Mouse (Mus musculus): ENCODE measurements around the gene Trim56. TPM values are rescaled to one million over a fixed set of nuclear protein-coding genes. Genes with fewer than 3 reads are reported as not detected.

Trim56 gene
- total RNA-seq, 2 experiments from 2014 or later: 26.5 to 32.5 TPM

DNA sequence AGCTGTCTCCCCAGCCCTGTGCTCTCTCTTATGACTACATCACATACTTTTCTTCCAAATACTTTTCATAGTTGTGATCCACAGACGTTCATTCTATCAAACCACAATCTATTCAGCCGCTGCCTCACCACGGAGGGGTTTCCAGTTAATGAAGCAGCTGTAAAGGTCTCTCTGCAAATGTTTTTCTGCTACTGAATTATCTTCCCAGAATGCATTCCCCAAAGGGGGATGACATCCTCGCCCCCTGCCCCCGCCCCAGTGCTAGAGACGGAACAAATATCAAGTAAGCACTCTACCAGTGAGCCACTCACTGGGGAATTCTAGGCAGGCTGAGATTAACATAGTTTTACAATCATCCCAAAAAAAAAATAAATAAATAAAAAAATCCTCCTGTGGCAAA, 7.9 kb downstream of the Trim56 start:
- DNase-seq: no peak

DNA sequence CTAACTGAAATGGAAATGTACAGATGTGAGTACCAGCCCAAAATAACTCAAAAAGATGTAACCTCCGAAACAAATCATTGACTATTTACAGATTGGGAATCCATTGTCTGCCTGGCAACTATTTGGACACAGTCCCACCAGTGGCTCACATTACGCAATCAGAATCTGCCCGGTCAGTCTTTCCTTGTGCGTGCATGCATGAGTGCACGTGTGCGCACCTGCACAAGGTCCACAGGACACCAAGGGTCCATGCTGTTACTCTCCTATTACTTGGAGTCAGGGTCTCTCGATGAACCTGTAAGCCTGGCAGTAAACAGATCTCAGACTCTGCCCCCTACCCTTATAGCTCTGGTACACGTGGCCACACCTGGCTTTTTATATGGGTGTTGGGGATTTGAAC, 8.3 kb downstream of the Trim56 start:
- no peak for DNase-seq

DNA sequence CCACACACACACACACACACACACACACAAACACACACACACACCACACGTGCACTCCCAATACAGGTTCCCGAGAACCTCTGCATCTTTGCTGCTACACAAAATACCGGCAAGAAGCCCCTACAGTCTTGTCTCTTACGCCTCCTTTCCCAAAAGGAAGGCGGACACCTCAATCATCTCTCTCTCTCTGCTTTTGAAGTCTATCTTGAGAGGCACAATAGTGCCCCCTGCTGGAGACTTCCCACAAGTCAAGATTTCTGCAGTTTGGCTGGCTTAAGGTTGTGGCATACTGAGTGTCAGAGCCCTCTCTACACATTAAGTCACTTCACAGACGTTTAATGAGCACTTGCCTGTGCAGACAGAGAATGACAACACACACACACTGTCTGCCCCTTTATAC, 9.0 kb downstream of the Trim56 start:
- DNase-seq: peak; percentile 89

DNA sequence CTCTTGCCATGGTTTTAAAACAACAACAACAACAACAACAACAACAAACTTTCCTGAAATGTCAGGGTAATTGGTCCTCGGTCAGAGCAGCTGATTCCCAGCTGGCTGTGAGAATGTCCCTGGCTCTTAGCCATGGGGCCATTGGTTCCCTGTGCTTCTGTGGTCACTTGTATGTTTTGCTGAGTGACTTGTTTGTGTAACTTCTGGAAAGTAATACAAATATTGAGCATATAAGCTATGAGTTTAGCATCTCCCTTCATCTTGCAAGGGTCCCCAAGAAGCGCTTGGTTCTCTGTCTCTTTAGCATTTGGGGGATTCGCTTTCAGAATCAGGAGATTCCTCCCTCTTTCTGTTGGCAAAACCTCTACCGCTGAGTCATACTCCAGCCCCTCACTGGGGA, 9.6 kb downstream of the Trim56 start:
- DNase-seq: peak; percentile 45

DNA sequence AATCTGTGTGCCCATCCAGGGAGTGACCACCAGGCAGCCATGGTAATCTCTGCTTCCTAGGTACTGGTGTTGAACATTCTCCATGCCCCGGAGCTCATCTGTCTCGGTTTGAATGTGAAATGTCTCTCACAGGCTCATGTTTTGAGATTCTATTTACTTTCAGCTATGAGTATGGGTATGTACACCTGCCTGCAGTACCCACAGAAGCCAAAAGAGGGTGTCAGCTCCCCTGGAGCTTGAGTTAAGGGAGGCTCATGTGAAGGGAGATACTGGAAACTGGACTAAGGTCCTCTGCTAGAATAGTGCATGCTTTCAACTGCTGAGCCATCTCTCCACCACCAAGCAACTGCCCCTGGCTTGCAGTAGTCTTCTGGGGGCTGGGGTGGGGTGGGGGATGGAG, 12.0 kb downstream of the Trim56 start:
- no peak for DNase-seq

DNA sequence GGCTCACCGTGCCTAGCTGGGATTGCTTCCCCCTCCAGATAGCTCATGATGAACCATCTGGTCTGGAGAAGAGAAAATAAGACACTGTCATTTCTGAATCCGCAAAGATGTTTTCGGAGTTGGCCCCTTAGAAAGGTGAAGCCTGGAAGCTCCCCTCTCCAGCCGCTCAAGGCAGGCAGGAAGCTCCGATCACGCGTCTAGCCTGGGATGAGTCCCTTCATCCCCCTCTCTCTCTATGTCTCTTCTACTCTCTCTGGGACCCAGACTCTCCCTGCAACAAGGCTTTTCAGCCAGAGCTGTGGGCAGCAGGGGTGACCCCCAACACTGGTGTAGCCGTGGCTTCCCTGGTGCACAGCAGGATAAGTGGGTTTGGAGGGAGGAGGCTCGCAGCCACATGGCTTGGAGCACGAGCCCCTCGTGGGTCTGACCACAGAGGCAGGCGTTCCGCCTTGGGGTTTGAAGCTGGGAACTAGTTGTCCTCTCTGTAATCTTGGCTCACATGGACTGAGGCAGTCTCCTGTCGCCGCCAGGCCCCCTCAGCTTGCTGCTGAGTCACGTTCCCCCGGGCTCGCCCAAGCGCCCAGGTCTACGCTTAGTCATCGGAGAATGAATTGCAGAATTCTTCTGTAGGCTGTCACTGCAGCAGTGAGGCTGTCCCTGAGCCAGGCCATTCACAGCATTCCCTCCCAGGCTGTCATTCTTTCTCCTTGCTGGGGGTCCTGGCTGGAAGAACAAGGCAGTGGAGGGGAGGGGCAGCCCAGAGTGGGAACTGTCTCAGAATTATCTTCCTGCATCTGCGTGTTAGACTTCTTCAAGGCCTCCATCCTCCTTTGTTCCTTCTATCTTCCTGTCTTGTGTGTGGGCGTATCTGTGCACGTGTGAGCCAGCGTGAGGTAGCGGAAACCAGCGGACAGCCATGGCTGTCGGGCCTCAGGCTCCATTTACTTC, 13.2 kb downstream of the Trim56 start:
- DNase-seq: peak; percentile 75

DNA sequence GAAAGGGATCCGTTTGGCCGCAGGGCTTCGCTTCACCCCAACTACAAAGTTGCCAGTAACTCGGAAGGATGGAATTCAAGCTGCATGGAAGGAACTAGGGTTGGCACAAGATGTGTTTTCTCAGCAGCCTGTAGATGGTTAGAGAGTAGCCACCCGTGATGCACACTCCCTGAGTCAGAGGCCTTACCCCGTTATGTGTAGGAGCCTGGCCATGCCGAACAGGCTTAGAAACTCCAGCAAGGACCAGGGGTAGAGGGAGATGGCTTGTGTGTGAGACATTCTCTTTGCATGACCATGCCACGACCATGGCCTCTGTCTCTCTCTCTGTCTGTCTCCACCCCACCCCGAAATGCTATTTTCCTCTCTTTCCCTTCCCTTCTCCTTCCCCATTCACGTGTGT, 13.9 kb downstream of the Trim56 start:
- no peak for DNase-seq

DNA sequence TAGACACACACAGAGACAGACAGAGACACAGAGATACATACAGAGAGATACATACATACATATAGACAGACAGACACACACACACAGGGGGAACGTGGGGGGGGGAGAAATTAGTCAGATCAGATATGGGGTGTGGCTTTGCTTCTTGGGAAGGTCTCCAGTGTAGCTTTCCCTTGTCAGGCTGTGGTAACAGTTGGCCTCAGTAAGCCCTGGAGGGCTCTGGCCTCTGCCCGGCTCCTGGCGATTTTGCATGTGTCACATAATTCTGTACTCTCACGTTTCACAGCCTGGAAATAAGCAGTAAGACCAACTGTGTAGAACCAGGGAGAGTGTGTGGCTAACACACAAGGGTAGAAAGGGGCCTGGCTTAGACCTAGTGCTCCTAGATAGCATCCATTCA, 15.3 kb downstream of the Trim56 start:
- DNase-seq: no peak

DNA sequence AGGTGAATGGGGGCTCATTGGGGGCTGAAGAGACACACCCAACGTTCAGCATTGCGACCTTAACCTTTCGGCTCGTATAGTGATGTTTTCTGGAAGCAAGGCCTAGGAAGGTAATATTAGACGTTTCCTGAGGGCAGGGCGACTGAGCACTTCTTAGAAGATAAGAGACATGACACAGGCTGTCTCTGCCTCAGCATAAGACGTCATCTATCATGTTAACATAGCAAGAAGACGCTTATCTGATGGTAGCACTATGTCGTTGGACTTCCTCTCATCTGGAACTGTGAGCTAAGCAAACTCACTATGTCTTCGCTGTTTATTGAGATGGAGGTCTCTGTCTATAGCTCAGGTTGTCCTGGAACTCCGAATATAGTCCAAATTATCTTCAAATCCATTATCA, 17.6 kb downstream of the Trim56 start:
- DNase-seq: no peak

DNA sequence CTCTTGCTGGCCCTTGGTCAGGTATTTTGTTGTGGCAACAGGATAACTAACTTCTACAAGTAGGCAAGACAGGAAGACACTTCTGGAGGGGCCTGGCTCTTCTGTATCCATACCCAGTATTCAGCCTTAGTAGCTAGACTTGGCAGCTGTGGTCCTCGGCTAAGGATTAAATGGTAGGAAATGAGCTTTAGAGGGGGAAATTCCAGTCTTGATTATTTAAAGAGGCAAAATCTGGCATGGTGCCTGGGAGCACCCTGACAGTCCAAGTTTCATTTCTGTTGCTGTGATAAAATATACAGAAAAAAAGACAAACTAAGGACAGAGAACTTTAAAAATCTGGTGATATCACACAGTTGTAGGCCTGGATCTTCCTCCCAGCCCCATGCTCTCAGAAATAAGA, 20.0 kb downstream of the Trim56 start:
- no peak for DNase-seq

DNA sequence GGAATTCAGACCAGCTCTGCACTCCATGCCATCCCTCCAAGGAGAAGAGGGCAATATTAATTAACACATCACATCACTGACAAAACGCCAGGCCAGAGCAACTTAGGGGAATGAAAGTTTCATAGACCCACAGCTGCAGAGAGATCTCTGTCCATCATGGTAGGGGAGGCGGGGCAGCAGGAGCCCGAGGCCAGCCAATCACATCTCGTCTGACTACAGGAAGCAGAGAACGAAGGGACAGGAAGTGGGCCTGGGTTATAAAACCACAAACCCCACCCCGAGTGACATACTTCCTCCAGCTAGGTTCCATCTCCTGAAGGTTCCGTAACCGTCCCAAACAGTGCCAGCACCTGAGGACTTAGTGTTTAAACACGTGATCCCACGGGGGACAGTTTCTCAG, 20.9 kb downstream of the Trim56 start:
- DNase-seq: no peak

DNA sequence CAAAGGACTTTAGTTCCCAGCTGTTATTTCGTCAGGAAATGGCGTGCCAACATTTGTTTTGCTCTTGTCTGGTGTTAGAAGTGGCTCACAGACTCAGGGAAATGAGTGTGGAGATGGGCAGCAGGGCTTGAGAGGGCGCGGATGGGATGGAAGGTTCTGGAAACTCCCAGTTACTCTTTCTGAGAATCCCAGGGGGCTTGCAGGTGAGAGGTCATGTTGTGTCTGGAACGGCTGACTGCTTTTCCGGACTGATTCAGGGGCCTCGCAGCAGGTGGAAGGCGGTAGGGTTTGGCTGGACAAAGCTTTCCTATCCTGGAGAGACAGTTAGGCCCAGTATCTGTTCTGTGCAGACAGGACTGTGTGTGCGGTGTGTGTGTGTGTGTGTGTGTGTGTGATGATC, 22.3 kb downstream of the Trim56 start:
- no peak for DNase-seq

DNA sequence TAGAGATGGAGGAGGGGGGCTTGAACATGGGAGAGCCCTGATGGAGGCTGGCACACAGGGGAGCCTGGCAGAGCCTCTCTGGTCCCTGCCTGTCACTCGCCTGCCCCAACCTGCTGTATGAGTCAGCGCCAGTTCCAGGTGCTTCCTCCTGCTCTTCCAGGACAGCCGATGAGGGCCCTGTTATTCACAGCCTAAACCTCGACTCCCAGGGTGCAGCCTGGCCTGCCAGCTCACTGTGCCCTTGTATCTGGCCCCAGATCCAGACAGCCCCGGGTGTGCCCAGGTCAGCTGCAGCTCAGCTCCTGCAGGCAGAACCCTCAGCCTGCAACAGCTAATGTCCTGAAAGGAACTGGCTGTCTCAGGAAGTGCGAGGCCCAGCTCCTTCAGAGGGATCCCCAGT, 24.4 kb downstream of the Trim56 start:
- DNase-seq: no peak

DNA sequence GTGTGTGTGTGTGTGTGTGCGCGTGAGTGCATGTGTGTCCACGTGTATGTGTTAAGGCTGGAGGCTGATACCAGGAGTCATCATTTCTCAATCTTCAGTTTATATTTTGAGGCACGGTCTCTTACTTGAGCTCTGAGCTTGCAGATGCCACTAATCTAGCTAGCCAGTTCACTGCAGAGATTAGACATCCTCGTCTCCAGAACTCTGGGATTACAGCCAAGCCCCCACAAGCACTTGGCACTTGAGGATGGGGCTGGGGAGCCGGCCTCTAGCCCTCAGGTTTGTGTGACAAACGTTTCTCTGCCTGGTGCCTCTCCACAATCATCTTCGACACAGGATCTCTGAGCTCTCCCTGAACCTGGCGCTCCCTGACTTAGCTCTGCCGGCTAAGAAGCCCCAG, 25.1 kb downstream of the Trim56 start:
- no peak for DNase-seq

DNA sequence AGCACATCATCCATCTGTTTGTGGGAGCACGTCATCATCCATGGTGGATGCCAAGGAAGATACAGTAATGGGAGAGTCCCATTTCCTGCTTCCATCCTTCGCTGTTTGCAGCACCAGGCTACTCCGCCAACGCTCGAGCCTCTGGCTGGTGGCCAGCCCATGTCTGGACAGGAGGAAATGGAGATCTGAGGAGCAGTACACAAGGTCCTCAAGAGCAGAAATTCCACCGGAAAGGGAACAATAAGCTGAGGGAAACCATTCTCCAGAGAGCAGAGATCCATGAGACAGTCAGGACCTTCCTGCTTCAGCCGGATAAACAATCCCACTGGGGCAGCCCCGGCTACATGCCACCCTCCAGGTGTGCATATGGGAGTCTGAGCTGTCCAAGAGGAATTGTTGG, 28.6 kb downstream of the Trim56 start:
- peak; percentile 57 for DNase-seq

DNA sequence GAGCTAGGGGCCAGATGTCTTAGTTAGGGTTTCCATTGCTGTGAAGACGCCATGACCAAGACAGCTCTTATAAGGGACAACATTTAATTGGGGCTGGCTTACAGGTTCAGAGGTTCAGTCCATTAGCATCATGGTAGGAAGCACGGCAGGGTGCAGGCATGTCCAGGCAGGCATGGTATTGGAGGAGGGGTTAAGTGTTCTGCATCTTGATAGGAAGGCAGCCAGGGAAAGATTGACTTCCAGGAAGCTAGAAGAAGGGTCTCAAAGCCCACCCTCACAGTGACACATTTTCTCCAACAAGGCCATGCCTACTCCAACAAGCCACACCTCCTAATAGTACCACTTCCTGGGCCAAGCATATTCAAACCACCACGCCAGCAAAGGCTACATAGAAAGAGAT, 30.3 kb downstream of the Trim56 start:
- no peak for DNase-seq

DNA sequence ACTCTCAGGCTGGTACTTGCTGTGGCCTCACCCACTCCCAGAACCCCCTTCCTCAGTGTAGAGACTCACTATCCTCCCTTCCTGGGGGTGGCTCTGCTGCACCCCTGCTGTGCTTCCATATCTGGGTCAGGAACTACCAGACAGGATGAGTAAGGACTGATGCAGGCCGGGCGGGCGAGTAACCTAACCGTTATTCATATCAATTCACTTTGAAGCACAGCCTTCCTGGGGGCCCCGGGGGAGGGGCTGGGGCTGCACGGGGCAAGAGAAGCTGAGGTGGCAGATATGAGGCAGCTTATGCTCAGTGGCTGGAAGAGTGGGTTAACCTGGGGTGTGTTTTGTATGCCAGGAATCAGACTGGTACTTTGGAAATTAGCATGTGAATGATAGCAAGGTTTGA, 31.0 kb downstream of the Trim56 start:
- no peak for DNase-seq

DNA sequence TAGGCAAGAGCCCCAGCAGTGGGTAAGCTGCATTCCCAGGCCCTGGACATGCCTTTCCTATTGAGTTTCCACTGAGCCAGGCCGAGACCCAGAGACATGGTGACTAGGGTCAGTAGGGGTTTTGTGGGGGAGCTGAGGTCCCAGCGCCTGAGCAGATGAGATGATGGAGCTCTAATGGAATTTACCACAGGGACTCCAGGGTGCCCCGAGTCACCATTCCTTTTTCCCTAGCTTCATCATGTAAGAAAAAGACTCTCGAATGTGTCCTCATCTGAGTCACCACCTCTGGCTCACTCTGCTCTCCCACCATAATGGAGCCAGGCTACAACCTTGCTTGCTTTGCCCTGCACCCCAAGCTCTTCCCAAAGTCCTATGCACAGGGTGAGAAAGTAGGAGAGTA, 33.0 kb downstream of the Trim56 start:
- no peak for DNase-seq

DNA sequence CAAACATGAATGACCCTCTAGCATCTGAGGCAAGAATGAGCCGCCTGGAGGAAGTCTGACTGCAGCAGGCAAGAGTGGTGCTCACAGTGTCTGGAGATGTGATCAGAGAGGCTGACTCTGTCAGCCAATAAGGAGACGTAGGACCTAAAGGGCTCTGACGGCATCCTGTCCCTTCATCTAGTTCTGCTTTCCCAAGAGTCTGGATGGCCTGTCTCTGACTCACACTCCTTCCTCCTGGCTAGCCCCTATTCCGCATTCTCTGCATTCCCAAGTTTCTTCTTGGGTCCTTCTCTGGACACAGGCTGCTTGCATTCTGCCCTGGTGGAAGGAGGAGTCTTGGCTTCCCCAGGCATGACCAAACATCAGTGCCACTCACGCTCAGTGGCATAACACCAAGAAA, 36.2 kb downstream of the Trim56 start:
- DNase-seq: no peak

DNA sequence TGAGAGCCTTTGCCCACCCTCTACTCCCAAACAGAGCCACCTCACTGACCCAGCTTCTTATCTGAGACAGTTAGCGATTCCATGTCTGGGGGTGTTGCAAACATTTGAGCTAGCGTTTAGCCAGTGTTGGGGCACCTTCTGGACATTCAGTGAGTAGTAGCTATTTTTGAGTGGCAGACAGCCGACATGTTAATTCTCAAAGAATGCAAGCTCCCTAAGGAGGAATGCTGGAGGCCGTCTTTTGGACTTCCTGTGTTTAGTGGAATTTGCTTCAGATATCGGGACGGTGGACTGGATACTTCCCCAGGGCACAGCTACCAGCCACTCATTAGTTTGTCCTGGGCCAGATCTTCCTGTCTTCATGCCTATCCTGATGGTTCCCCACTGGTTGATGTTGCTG, 37.4 kb downstream of the Trim56 start:
- no peak for DNase-seq

DNA sequence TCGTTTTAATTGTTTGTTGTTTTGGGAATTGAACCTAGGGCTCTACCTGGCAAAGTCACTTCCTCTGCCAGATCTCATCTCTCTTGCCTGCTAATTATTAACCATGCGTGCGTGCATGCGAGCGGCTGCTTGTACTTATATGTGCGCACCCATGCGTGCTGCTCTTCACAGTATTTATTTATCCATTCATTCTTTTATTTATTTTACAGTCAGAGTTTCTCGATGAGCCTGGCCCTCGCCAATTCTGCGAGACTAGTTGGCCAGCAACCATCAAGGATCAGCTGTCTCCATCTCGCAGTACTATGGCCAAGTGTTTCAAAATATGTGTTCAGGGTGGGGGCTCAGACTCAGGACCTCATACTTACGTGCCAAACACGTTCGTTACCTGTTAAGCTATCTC, 38.0 kb downstream of the Trim56 start:
- DNase-seq: no peak

DNA sequence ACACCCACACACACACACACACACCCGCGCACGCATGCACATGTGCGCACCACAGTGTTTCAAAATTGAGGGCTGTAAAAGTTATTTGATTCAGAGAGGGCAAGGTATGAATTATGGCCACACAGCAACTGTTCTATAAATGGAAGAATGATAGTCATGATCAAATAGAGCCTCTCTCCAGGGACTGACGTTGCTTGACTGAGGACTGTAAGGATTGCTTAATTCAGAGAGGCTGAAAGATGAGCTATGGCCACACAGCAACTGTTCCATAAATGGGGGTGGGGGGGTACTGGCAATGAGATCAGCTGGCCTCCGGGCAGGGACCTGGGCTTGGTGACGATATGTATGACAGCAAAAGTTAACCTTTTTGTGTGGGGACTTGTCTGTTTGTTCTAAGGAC, 38.8 kb downstream of the Trim56 start:
- no peak for DNase-seq

DNA sequence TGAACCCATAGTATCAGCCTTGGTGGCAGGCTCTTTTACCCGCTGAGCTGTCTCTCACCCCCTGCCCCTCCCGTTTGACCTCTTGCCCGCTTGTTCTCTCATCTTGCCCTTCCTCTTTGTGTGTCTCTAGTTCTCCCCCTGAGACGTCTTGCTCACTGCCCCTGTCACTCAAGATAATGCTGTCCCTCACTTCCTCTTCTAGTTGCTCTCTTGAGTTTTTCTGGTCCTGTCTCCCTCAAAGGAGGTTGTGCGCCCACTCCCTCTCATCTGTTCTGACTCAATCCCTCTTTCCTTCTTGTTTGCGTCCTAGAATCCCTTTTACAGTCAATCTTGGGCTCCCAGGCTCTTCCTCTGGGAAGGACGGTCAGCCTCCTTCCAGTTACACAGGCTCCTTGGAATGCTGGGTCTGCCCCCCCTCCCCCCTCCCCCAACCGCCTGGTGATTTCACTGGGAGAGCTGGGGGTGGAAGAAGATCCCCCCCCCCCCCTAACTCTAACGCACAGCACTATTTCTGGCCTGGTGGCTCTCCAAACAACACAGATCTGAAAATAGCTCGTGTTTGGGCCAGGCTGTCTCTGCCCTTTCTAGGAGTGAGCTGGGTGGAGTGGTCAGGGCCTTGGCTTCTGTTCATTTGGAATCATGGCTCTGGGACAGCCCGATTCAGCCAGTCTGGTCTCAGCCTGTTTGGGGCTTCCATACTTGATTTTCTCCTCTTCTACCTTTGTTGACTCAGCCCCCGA, 39.6 kb downstream of the Trim56 start:
- peak; percentile 24 for DNase-seq

DNA sequence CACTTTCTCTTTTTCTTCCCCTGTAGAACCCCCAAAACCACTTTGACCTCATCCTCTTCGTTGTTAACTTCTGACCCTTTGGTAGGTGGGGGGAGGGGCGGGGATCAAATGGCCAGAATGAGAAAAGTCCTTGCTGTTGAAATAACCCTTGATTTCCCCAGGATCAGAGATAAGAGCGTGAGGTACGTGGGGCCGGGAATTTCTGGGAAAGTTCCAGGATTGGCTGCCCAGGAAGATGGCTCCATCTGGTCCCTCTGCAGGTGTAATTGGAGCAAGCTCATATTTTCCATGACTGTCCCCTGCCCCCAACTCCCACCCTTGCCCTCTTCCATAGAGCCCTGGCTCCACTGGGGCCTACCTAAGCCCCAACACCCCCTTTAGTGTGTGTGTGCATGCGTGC, 40.3 kb downstream of the Trim56 start:
- DNase-seq: no peak

All from adrenal gland, postnatal 10 days (tissue).